Mouse (Mus musculus) E14TG2a.4 (cell line): ENCODE results near the gene Tgm2.

ENCODE experiments used
- CTCF ChIP-seq: conservative IDR thresholded peaks from 2 replicates; pipeline ENCODE4 v1.5.1; 2014; ENCODE audit warnings: low read length
- NANOG ChIP-seq: IDR thresholded peaks from 2 replicates; pipeline ENCODE4 v1.6.1; 2014; ENCODE audit warnings: borderline replicate concordance, low read length, mixed read lengths

- no peak for TF ChIP-seq CTCF
- TF ChIP-seq NANOG: no peak
These were observed 10.3 kb upstream of the Tgm2 start for GRCm38 (mm10) chr2:158156487-158156886.
